Mouse (Mus musculus): ENCODE data around the gene Chst4. TPM values are rescaled to one million over a fixed set of nuclear protein-coding genes. Genes with fewer than 3 reads are reported as not detected.
A peak's percentile ranks its signal among the peaks of the same experiment; 100 is the strongest.

Gene Chst4
- total RNA-seq, 2 experiments from 2014 or later = not detected

DNA sequence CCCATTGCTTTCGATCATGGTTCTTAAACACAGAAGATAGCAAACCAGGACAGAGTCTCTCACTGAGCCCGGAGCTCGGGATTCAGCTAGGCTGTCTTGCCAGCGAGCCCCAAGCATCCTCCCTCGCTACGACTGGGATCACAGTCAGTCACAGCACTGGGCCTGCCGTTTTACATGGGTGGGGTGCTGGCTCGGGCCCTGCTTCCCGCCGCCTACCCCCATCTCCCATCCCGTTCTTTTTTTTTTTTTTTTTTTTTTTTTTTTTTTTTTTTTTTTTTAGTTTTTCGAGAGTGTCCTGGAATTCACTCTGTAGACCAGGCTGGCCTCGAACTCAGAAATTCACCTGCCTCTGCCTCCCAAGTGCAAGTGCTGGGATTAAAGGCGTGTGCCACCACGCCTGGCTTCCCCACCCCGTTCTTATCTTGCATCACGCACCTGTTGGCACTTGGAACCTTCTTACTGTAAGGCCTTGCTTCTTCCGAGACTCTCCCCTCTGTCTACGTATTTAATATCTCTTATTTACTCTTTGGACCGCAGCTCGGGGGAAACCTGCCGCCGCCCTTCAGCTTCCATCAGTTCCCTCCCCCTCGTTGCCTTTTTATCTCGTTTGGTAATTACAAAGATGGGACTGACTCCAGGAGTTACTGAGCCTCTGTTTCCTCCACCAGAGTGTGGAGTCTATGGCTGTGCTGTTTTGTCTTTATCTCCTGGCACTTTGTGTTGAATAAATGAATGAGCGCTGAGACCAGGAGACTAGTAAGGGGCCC, 31.1 kb downstream of the Chst4 start:
- no peak for ATAC-seq (replicated peaks; ENCODE audit: low FRiP score, poor library complexity, severe bottlenecking)

DNA sequence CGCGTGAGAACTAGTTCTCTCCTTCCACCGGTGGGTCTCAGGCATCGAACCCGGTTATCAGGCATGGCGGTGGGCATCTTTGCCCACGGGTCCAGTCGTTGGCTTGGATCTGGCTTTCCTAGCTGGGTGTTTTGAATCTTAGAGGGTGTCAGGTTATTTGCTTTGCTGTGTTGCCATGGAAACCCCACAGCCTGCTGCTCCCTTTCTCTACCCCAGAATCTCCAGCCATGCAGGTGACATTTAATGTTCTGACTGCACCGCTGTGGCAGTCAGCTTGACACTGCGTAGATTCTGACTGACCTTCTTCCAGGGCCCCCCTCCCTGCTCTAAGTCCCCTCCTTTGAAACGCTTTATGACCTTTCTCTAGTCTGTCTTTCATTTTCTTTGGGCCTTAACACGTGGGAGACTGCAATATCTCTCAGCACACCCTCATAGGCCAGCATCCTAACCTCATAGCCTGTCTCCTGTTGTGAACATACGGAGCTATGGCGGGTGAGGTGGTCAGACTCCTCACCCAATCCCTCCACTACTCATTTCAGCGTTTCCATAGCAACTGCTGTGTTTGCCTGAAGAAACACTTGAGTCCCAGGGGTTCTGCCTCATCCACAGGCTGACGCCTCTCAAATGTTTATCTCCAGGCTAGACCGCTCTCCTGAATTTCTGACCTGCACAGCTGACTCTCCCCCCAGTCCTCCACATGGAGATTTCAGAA, 33.1 kb downstream of the Chst4 start:
- no peak for ATAC-seq (replicated peaks; ENCODE audit: low FRiP score, poor library complexity, severe bottlenecking)

GRCm38 (mm10) chr8:110004300-110004699, 35.2 kb downstream of the Chst4 start:
- ATAC-seq (replicated peaks; ENCODE audit: low FRiP score, poor library complexity, severe bottlenecking) = no peak

DNA sequence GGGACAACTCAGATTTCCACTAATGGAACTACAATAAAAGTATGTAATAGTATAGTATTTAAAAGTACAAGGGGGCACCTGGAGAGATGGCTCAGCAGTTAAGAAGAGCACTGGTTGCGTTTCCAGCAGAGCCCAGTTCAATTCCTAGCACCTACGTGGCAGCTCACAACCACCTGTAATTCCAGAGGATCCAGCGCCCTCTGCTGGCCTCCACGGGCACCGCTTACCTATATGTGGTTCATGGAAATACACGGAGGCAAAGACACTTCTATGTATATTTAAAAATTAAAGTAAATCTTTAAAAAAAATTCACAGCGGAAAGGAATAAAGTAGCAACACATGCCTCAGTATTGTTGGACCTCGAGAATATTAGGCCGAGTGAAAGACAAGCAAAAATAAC, 36.6 kb downstream of the Chst4 start:
- ATAC-seq (replicated peaks; ENCODE audit: low FRiP score, poor library complexity, severe bottlenecking) = peak; percentile 70

- ATAC-seq (replicated peaks; ENCODE audit: low FRiP score, poor library complexity, severe bottlenecking) = no peak
Measured at GRCm38 (mm10) chr8:109999974-110000373, 39.6 kb downstream of the Chst4 start.

DNA sequence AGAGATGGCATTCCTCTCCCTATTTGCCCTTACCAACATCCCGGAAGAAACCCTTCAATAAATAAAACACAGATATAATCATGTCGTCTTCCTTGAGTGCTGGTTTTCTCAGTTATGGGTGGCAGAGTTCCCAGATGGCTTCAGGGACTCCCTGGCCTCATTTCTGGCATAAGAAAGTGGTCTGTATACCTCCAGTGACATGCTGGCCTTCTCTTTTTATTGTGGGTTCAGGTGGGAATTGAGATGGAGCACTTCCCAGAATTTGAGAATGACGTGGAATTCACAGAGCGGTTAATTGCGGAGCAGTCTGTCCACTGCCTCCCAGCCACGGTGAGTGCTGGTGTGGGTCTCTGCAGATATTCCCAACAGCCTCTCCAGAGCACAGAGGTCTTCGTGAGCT, 41.5 kb downstream of the Chst4 start:
- no peak for ATAC-seq (replicated peaks; ENCODE audit: low FRiP score, poor library complexity, severe bottlenecking)

GRCm38 (mm10) chr8:109997381-109997780, 42.2 kb downstream of the Chst4 start:
- ATAC-seq (replicated peaks; ENCODE audit: low FRiP score, poor library complexity, severe bottlenecking) = no peak

GRCm38 (mm10) chr8:109992951-109993350, 46.6 kb downstream of the Chst4 start:
- ATAC-seq (replicated peaks; ENCODE audit: low FRiP score, poor library complexity, severe bottlenecking) = no peak

DNA sequence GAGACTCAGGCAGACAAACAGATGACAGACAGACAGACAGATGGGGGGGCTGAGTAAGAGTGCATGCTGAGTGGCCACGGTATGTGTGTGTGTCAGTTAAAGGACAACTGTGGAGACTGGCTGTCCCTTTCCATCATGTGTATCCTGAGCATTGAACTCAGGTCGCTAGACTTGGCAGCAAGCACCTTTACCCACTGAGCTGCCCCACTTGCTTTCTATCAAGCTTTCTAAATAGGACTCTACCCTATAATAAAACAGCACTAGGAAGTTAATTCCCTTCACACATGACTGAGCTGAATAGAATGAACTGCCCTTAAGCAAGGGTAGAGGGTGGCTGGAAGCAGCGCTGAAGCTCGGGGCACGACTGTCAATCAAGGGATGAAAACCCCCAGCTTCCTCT, 47.4 kb downstream of the Chst4 start:
- no peak for ATAC-seq (replicated peaks; ENCODE audit: low FRiP score, poor library complexity, severe bottlenecking)

DNA sequence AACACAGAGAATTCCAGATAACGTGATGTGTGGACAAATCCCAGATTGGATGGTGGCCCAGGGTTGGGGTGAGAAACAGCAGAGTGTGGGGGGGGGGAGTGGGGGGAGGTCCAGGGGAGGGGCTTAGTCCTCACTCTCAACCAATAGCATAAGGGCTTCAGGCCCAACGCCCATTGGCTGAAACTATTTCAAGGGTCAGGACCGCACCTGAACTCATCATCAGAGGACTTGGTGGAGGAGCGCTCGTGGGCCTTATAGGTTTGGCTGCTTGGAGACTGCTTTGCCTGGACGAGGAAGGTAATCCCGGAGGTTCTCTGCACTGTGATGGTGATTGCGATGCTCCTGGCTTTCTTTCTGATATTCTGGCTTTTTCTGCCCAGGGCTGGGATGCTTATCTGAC, 49.3 kb downstream of the Chst4 start, which contains the start of gene Tat:
TSS of gene Tat (plus strand) at position 214 of the 400 bp plus-strand sequence.
- ATAC-seq (replicated peaks; ENCODE audit: low FRiP score, poor library complexity, severe bottlenecking) = no peak

GRCm38 (mm10) chr8:109989151-109989550, 50.4 kb downstream of the Chst4 start:
- ATAC-seq (replicated peaks; ENCODE audit: low FRiP score, poor library complexity, severe bottlenecking) = no peak

DNA sequence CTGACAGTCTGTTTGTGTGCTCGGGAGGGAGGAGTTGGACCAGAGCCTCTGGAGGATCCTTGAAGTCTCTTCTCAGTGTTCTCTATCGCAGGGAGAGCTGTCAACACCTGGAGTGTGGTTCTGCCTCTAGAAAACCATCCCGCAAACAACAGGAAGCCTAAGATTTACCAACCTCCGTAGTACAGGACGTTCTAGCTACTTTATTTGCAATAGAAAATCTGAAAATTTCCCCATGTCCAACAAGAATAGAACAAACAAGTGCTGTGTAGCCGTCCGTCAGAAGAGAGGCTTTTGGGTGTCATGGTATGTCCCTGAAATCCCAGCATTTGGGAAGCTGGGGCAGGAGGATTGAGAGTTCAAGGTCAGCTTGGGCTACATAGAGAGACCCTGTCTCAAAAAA, 51.8 kb downstream of the Chst4 start:
- ATAC-seq (replicated peaks; ENCODE audit: low FRiP score, poor library complexity, severe bottlenecking) = no peak

DNA sequence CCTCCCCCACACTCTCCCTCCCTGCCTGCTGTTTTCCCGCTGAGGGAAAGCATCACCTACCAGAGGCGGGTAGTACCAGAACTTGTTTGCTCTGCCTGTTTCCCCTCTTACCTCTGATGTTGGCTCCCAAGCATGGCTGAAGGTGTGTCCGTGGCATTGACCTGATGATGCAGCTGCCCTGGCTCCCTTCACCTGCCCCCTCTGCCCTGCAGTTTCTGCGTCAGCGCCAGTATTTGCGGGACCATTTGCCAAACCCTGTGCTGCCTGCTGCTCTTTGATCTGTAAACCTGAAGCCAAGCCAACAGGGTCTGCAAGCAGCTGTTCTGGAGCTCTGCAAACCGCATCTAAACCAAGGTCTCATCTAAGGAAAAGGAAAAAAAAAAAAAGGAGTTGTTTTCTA, 53.2 kb downstream of the Chst4 start:
- no peak for ATAC-seq (replicated peaks; ENCODE audit: low FRiP score, poor library complexity, severe bottlenecking)

DNA sequence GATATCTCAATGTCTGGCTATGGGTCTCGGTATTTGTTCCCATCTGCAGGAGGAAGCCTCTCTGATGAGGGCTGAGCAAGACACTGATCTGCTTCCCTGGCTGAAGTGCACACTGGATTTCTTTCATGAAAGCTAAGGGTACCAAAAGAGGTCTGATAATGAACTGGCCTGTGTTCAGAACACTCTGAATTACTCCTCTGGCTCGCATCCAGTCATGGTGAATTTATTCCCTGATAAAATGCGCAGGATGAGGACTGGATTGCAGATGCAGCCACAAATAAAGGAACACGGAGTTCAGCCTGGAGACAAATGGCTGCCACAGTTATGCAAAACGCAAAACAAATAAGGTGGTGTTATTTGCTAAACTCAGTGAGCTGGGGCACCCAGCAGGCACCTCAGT, 55.6 kb downstream of the Chst4 start:
- ATAC-seq (replicated peaks; ENCODE audit: low FRiP score, poor library complexity, severe bottlenecking) = no peak

GRCm38 (mm10) chr8:109982386-109983105, 57.0 kb downstream of the Chst4 start:
- ATAC-seq (replicated peaks; ENCODE audit: low FRiP score, poor library complexity, severe bottlenecking) = no peak

DNA sequence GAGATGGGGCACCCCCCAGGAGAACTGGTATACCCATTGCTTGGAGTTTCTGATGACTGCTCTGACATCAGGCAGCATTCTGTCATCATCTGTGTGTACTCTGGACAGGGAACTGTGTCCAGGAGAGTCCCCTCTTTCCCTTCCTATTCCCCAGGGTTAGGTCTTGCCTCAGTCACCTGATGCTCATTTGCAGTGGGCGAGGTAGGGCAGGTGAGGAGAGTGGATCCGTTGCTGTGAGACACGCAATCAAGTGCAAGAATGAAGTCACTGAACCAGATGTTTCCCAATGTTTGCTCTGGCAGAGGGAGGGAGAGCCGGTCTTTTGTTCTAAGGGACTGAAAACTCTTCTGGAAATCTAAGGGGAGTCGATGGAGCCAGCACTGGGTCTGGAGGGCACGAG, 60.2 kb downstream of the Chst4 start:
- ATAC-seq (replicated peaks; ENCODE audit: low FRiP score, poor library complexity, severe bottlenecking) = no peak

Other genes with a start within 250 kb of the Chst4 start
- gene Phlpp2, start 171.2 kb downstream of the Chst4 start, total RNA-seq (2015; ENCODE audit: low replicate concordance) = 32.1 and 41.6 TPM in 2 replicates
- gene Phlpp2, start 171.2 kb downstream of the Chst4 start, total RNA-seq (2017; ENCODE audit: low replicate concordance) = 63.2 and 70.5 TPM in 2 replicates
- gene Marveld3, start 77.5 kb downstream of the Chst4 start, total RNA-seq (2015; ENCODE audit: low replicate concordance) = not detected in 2 replicates
- not detected in 2 replicates for gene Marveld3, start 77.5 kb downstream of the Chst4 start, total RNA-seq (2017; ENCODE audit: low replicate concordance)
- not detected in 2 replicates for gene Tat, start 49.3 kb downstream of the Chst4 start, total RNA-seq (2015; ENCODE audit: low replicate concordance)
- gene Tat, start 49.3 kb downstream of the Chst4 start, total RNA-seq (2017; ENCODE audit: low replicate concordance) = not detected in 2 replicates
- not detected in 2 replicates for gene Zfp612, start 40.0 kb upstream of the Chst4 start, total RNA-seq (2015; ENCODE audit: low replicate concordance)
- gene Zfp612, start 40.0 kb upstream of the Chst4 start, total RNA-seq (2017; ENCODE audit: low replicate concordance) = not detected in 2 replicates
- not detected in 2 replicates for gene Gm21964, start 61.5 kb upstream of the Chst4 start, total RNA-seq (2015; ENCODE audit: low replicate concordance)
- not detected in 2 replicates for gene Gm21964, start 61.5 kb upstream of the Chst4 start, total RNA-seq (2017; ENCODE audit: low replicate concordance)
- gene Gm17720, start 63.0 kb upstream of the Chst4 start, total RNA-seq (2015; ENCODE audit: low replicate concordance) = not detected in 2 replicates
- gene Gm17720, start 63.0 kb upstream of the Chst4 start, total RNA-seq (2017; ENCODE audit: low replicate concordance) = not detected in 2 replicates
- not detected in 2 replicates for gene Calb2, start 128.5 kb upstream of the Chst4 start, total RNA-seq (2015; ENCODE audit: low replicate concordance)
- gene Calb2, start 128.5 kb upstream of the Chst4 start, total RNA-seq (2017; ENCODE audit: low replicate concordance) = not detected in 2 replicates
- gene Cmtr2, start 175.9 kb upstream of the Chst4 start, total RNA-seq (2015; ENCODE audit: low replicate concordance) = 2.9 and 3.5 TPM in 2 replicates
- gene Cmtr2, start 175.9 kb upstream of the Chst4 start, total RNA-seq (2017; ENCODE audit: low replicate concordance) = 2.0 and 2.2 TPM in 2 replicates
- gene Hydin, start 227.2 kb upstream of the Chst4 start, total RNA-seq (2015; ENCODE audit: low replicate concordance) = 0.19 TPM in 1 of 2 replicates, not detected in the other
- gene Hydin, start 227.2 kb upstream of the Chst4 start, total RNA-seq (2017; ENCODE audit: low replicate concordance) = 0.09 TPM in 1 of 2 replicates, not detected in the other